Mouse (Mus musculus): ENCODE measurements at regions not wholly inside any gene's neighbourhood (a gene's known extent, or its start where the extent isn't known, plus 50 kb on each side); places are given as distances from the start of the nearest gene placed in this dataset.

DNA sequence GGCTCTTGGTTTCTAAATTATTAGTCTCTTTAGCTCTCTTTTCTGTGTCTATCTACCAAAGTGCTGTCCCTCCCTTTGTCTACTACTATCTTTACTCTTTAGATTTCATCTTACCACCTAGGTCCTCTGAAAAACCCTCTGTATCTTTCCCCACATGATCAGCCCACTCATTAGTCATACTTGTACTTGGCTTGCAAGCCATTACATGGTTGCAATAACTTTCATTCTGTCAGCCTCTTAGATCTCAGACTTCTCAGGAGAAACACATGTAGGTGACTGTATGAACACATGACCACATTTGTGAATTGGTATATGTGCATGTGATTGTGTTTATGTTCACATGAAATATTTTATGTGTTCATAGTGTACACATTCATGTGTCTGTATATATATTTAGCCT is 83.3 kb upstream of the Agbl1 start:
- CTCF ChIA-PET: interaction anchor here (0.7 kb wide), 1 partner anchor 1939 kb away, joined by 3 read pairs; no protein-coding TSS in a partner anchor

DNA sequence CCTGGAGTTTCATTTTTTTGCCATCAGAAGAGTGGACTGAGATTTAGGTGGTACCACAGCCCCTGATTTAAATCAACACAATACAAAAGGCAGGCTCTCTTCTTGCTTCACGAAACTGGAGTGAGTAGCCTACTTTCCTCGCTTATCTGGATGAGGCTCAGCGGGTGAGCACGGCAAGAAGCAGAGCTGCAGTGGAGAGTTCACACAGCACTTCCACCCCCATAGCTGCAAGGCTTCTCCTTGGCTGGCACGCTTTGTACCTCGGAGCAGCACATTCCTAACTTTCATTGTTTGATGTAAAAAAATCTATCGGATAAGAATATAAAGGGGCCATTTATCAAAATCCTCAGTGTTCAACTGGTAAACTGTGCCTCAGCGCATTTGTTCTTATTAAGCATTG is 72.8 kb upstream of the Agbl1 start:
- CTCF ChIA-PET: no interaction called here

DNA sequence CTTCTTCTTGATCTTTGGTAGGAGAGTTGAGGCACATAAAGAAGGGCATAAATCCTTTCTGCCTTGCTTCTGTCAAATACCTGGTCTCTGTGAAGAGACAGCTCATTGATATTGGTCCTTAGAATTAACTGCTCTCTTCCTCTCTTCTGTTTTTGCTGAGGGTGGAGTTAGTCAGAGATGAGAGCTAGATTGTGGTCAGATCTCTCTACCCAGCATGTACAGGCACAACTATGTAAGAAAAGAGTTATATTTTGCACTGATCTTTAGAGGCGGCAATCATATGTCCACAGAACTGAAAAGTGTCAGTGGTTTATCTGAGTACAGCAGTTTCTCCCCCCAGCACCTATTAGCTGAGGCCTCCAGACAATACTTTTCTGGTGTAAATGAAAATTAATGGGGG is 65.5 kb upstream of the Agbl1 start:
- CTCF ChIA-PET: no interaction called here

DNA sequence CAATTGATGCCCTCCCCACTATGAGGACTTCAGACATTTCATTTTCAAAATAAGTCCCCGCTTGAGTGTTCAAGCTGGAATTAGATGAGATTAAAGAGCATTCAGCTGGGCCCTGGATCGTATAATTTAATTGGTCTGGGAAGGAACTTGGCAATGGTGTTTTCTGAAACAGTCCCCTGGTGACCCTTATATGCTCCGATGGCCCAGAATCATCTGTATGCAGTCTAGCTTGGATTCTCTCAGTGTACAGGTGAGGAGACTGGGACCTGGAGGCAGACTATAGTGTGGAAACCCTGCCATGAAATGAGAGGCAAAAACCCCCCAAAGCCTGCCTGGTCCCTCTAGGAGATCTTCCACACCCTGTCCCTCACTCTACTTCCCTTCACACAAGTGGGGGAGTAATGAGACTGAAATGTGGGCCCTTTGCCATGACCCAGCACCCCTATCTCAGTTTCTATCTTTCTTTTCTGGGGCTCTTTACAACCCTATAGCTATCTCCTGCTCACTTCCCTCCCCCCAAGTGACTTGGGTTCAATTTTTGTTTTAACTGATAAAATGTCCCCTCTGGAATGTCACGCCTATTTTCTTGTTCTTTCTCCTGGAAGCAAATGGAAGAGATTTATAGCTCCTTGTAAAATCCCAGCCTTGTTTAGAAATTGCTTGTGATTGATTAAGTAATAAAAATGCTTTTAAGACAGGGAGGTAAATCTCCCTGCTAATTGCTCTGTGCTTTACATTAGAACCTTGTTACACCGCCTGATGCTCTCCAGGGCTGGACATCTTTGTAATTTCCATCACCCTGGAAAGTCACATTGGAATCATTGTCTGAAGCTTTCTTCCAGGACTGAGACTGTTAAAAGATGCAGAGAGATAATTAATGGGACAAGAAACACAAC is 64.7 kb upstream of the Agbl1 start:
- CTCF ChIA-PET: interaction anchor here (0.7 kb wide), 1 partner anchor 1351 kb away, joined by 3 read pairs; no protein-coding TSS in a partner anchor

DNA sequence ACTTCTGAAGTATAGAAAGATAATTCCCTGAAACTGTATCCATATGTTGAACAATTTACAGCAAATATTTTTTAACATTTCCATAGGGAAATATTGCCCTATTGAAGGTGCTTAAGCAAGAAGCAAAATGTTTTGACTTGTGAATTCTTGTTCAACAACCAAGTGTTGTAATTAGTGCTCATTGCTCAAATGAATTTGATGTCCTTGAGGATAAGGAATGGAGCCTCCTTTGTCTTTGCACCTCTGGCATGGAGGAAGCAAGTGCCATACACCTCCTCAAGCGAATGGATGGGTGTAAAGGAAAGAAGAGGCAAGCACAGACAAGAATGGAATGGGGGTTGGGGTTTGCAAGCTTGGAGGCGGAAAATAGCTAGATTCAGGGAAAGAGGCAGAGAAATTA is 59.2 kb upstream of the Agbl1 start:
- CTCF ChIA-PET: no interaction called here

DNA sequence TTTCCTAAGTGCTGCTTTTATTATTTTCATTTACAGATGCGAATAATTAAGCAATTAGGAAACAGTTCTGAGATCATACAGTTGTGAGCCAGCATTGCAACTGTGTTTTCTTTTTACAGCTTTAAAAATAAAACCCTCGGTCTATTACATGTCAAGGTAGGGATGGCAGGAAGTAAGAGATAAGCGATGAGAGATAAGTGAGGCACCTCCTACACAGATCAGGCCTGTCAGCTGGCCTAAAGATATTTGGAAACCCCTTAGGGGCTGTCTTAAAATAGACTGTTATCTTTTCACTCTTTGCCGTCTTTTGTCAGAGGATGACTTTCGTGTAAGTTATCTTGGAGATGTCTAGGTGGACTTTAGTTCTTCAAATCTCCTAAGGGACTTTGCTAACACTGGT is 53.5 kb upstream of the Agbl1 start:
- CTCF ChIA-PET: interaction anchor here (0.6 kb wide), 1 partner anchor 58 kb away, joined by 10 read pairs; no protein-coding TSS in a partner anchor

DNA sequence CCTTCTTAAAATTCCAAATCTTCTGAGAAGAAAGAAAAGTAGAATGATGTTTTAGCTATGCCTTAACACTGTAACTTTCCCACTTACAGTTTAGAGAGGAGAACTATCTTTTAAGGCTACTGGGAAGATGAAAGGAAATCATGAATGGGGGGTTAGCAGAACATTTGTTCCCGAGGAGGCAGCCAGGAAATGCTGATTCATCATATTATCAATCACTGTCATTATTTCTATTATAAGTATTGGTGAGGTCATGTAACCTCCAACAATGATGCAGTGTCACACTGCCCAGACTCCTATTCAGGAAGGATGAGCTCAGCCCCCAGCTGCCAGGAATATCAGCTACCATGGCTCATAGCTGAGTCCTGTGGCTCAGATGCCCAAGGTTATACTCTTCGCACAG is 52.3 kb upstream of the Agbl1 start:
- CTCF ChIA-PET: no interaction called here
